Mouse (Mus musculus) cortical plate, adult 2 months (tissue): ENCODE measurements around the gene Itgav.

Source experiments
- CTCF ChIP-seq: fragments of 200-500 bp; IDR thresholded peaks from 2 replicates; pipeline ENCODE4 v1.5.1; 2011; ENCODE audit warnings: mild to moderate bottlenecking, control low read depth, low read length; ENCODE audit not compliant: insufficient read depth; ENCODE audit errors: extremely low read depth
- POLR2A ChIP-seq: fragments of 200-500 bp; IDR thresholded peaks from 2 replicates; pipeline ENCODE4 v1.6.1; 2011; ENCODE audit warnings: mild to moderate bottlenecking, low read length, control low read depth; ENCODE audit not compliant: insufficient read depth; ENCODE audit errors: extremely low read depth

DNA sequence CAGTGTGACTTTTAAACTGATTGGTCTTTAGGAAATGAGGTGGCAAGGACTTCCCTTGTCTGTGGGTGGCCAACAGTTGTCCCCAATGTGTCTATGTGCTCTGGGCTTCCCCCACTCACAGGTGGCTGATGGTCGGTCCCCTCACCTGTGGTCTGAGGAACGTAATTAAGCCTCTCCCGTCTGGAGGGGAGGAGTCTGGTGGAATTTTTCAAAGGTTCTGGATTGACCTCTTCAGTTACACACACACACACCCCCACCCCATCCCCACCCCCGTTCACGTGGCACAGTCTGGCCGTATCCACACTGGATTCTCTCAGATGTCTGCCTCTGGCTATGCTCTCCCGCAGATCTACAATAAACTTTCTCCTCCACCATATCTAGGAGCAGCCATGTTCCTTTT lies 30.1 kb upstream of the Itgav start:
- TF ChIP-seq CTCF (no peak), POLR2A (no peak)
